Mouse (Mus musculus) common myeloid progenitor, adult 5-6 weeks (primary cell): ENCODE data around the gene Taf1d. TPM values are rescaled to one million over a fixed set of nuclear protein-coding genes. Genes with fewer than 3 reads are reported as not detected.

Experiments
- total RNA-seq: library from RNA; stranded (forward); fragments of 200-1000, 187-1606 nt; gene quantifications from 2 replicates; pipeline ENCODE4 v1.2.3, GENCODE M21; 2017

The Taf1d gene
- total RNA-seq, 1 experiment from 2014 or later, result 1,699 TPM

Other genes starting within 250 kb of the Taf1d start
- gene Hephl1, start 194.1 kb upstream of the Taf1d start, total RNA-seq, result not detected in 2 replicates
- gene Vstm5, start 67.2 kb upstream of the Taf1d start, total RNA-seq, result 1.0 TPM in 1 of 2 replicates, not detected in the other
- 34.3 and 35.0 TPM in 2 replicates for gene Med17, start 26.3 kb upstream of the Taf1d start, total RNA-seq
- gene 4931406C07Rik, start 234 bp downstream of the Taf1d start, total RNA-seq, result 14.8 and 18.2 TPM in 2 replicates
- gene Cep295, start 51.6 kb downstream of the Taf1d start, total RNA-seq, result 69.3 and 81.1 TPM in 2 replicates
- gene Smco4, start 187.2 kb downstream of the Taf1d start, total RNA-seq, result 5.3 and 8.4 TPM in 2 replicates